Mouse (Mus musculus): ENCODE results near the gene Tcl1b1. TPM values are rescaled to one million over a fixed set of nuclear protein-coding genes. Genes with fewer than 3 reads are reported as not detected.

The Tcl1b1 gene
- polyA plus RNA-seq (2017; shearing (Covaris generic)), result not detected

DNA sequence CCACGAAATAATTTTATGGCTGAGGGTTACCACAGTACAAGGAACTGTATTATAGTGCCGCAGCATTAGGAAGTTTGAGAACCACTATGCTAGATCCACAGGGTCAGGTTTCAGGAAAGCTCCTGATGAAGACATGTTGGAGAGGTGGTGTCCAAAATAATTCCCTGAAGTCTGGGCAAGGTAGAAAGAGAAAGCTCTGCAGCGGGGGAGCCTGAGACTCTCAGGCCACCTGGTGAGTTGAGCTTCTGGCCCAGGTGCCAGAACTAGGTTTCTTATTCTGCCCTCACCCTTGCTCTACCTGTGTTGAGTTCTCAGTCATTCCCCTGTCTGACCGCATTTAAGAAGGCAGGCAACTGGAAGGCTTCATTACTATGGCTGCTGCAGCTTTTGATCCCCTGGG lies at the start of gene Tcl1b1:
Gene Tcl1b1 (plus strand): TSS at position 301 of the 400 bp plus-strand sequence.

GRCm38 (mm10) chr12:105145714-105146113 lies 13.8 kb upstream of the Tcl1b1 start, which contains the start of gene Tcl1b2:
Tcl1b2 (plus strand) TSS chr12:105146014.

GRCm38 (mm10) chr12:105176044-105176443 lies 16.6 kb downstream of the Tcl1b1 start, which contains the start of gene Tcl1b5:
Tcl1b5 (plus strand) TSS chr12:105176344.

GRCm38 (mm10) chr12:105190743-105191142 lies 31.3 kb downstream of the Tcl1b1 start, which contains the start of gene Tcl1b3:
Tcl1b3 (plus strand) TSS chr12:105191043.

DNA sequence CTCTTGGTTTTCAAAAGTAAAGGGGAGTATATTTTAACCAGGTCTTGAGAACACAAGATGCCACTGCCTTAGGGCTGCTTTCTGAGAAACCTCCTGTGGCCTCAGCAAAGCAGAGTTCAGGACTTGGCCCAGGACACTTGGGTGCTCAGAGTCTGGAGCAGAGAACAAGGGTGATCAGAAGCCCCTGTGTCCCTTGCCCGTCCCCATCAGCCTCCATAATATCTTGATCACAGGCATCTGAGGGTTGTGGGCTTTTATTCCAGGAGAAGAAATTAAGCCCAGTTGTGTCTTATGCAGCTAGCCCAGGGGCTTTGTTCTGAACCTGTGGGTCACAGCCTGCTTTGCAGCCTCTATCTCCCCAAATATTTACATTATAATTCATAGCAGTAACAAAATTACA lies 42.2 kb downstream of the Tcl1b1 start, which contains the start of gene Tcl1b4:
Gene Tcl1b4 (plus strand): TSS at position 301 of the 400 bp plus-strand sequence.

Other genes with a start within 250 kb of the Tcl1b1 start
- 8.4 TPM for gene Syne3, start 149.9 kb upstream of the Tcl1b1 start, polyA plus RNA-seq (2017; shearing (Covaris generic))
- gene Glrx5, start 127.0 kb upstream of the Tcl1b1 start, polyA plus RNA-seq (2017; shearing (Covaris generic)), result 9.0 TPM
- gene Tcl1b2, start 13.7 kb upstream of the Tcl1b1 start, polyA plus RNA-seq (2017; shearing (Covaris generic)), result not detected
- not detected for gene Tcl1b5, start 16.7 kb downstream of the Tcl1b1 start, polyA plus RNA-seq (2017; shearing (Covaris generic))
- not detected for gene Tcl1b3, start 31.4 kb downstream of the Tcl1b1 start, polyA plus RNA-seq (2017; shearing (Covaris generic))
- not detected for gene Tcl1b4, start 42.3 kb downstream of the Tcl1b1 start, polyA plus RNA-seq (2017; shearing (Covaris generic))
- not detected for gene Tcl1, start 63.1 kb downstream of the Tcl1b1 start, polyA plus RNA-seq (2017; shearing (Covaris generic))
- not detected for gene Tunar, start 174.2 kb downstream of the Tcl1b1 start, polyA plus RNA-seq (2017; shearing (Covaris generic))